Mouse (Mus musculus): ENCODE measurements at regions not wholly inside any gene's neighbourhood (a gene's known extent, or its start where the extent isn't known, plus 50 kb on each side); places are given as distances from the start of the nearest gene placed in this dataset.

GRCm38 (mm10) chr1:56327381-56327780 lies 309.9 kb downstream of the Hsfy2 start:
- no peak for TF ChIP-seq MAFK (IDR thresholded peaks at IDR 0.05; ENCODE audit: insufficient read depth, low read depth, low read length)
- no peak for TF ChIP-seq ZC3H11A (IDR thresholded peaks at IDR 0.05; ENCODE audit: borderline replicate concordance, low read depth, low read length)
- TF ChIP-seq ZNF384 (IDR thresholded peaks at IDR 0.05; ENCODE audit: low read depth, low read length) = no peak
- no peak for TF ChIP-seq CHD2 (IDR thresholded peaks at IDR 0.05; ENCODE audit: low read depth, low read length)
- TF ChIP-seq HCFC1 (IDR thresholded peaks at IDR 0.05; ENCODE audit: borderline replicate concordance, insufficient read depth, low read length) = no peak
- Histone ChIP-seq H3K9ac (ENCODE audit: insufficient read depth, low read depth, low read length, poor library complexity, severe bottlenecking) (no peak overlapping the region), H3K36me3 (ENCODE audit: control insufficient read depth, insufficient read depth, low read length, poor library complexity, severe bottlenecking) (no peaks in the 10 kb centered on the region), H3K4me1 (ENCODE audit: control insufficient read depth in 2 of 2, insufficient read depth in 2 of 2, low read length in 2 of 2, poor library complexity in 1 of 2) (no peaks in the 10 kb centered on the region), H3K27ac (ENCODE audit: insufficient read depth, low read depth, low read length, poor library complexity, severe bottlenecking) (no peak overlapping the region), H3K4me3 (ENCODE audit: insufficient read depth in 1 of 2, low read depth in 1 of 2, low read length in 2 of 2, poor library complexity in 1 of 2, severe bottlenecking in 1 of 2) (no peak overlapping the region), H3K9me3 (ENCODE audit: control insufficient read depth, insufficient read depth, low read depth, low read length) (no peaks in the 10 kb centered on the region)
- in situ Hi-C loops (cut with MboI; ENCODE audit: low sequenced_read_pairs in 2 of 2, unreplicated experiment in 2 of 2) = no loop called here
- DNase-seq (ENCODE audit: low read depth, low spot score) = no peak

GRCm38 (mm10) chr1:56308586-56308985 lies 328.6 kb downstream of the Hsfy2 start:
- H3K27ac ChIP-seq (ENCODE audit: insufficient read depth, low read depth, low read length, poor library complexity, severe bottlenecking) = no peak overlapping the region
- H3K9ac ChIP-seq (ENCODE audit: insufficient read depth, low read depth, low read length, poor library complexity, severe bottlenecking) = no peak overlapping the region
- DNase-seq (ENCODE audit: low read depth, low spot score) = no peak
- H3K36me3 ChIP-seq (ENCODE audit: control insufficient read depth, insufficient read depth, low read length, poor library complexity, severe bottlenecking) = no peaks in the 10 kb centered on the region
- H3K9me3 ChIP-seq (ENCODE audit: control insufficient read depth, insufficient read depth, low read depth, low read length) = no peaks in the 10 kb centered on the region
- no peak overlapping the region for H3K4me3 ChIP-seq (ENCODE audit: insufficient read depth in 1 of 2, low read depth in 1 of 2, low read length in 2 of 2, poor library complexity in 1 of 2, severe bottlenecking in 1 of 2)
- no peaks in the 10 kb centered on the region for H3K4me1 ChIP-seq (ENCODE audit: control insufficient read depth in 2 of 2, insufficient read depth in 2 of 2, low read length in 2 of 2, poor library complexity in 1 of 2)
- TF ChIP-seq ZNF384 (IDR thresholded peaks at IDR 0.05; ENCODE audit: low read depth, low read length) = no peak
- no peak for TF ChIP-seq ZC3H11A (IDR thresholded peaks at IDR 0.05; ENCODE audit: borderline replicate concordance, low read depth, low read length)
- TF ChIP-seq HCFC1 (IDR thresholded peaks at IDR 0.05; ENCODE audit: borderline replicate concordance, insufficient read depth, low read length) = no peak
- TF ChIP-seq MAFK (IDR thresholded peaks at IDR 0.05; ENCODE audit: insufficient read depth, low read depth, low read length) = no peak
- no peak for TF ChIP-seq CHD2 (IDR thresholded peaks at IDR 0.05; ENCODE audit: low read depth, low read length)
- in situ Hi-C loops (cut with MboI; ENCODE audit: low sequenced_read_pairs in 2 of 2, unreplicated experiment in 2 of 2) = no loop called here

GRCm38 (mm10) chr1:56294391-56294790 lies 342.8 kb downstream of the Hsfy2 start:
- Histone ChIP-seq H3K36me3 (ENCODE audit: control insufficient read depth, insufficient read depth, low read length, poor library complexity, severe bottlenecking) (no peaks in the 10 kb centered on the region), H3K9me3 (ENCODE audit: control insufficient read depth, insufficient read depth, low read depth, low read length) (no peaks in the 10 kb centered on the region), H3K4me3 (ENCODE audit: insufficient read depth in 1 of 2, low read depth in 1 of 2, low read length in 2 of 2, poor library complexity in 1 of 2, severe bottlenecking in 1 of 2) (no peak overlapping the region), H3K9ac (ENCODE audit: insufficient read depth, low read depth, low read length, poor library complexity, severe bottlenecking) (no peak overlapping the region), H3K4me1 (ENCODE audit: control insufficient read depth in 2 of 2, insufficient read depth in 2 of 2, low read length in 2 of 2, poor library complexity in 1 of 2) (no peaks in the 10 kb centered on the region), H3K27ac (ENCODE audit: insufficient read depth, low read depth, low read length, poor library complexity, severe bottlenecking) (no peak overlapping the region)
- DNase-seq (ENCODE audit: low read depth, low spot score) = no peak
- TF ChIP-seq ZNF384 (IDR thresholded peaks at IDR 0.05; ENCODE audit: low read depth, low read length) = no peak
- TF ChIP-seq CHD2 (IDR thresholded peaks at IDR 0.05; ENCODE audit: low read depth, low read length) = no peak
- no peak for TF ChIP-seq MAFK (IDR thresholded peaks at IDR 0.05; ENCODE audit: insufficient read depth, low read depth, low read length)
- no peak for TF ChIP-seq ZC3H11A (IDR thresholded peaks at IDR 0.05; ENCODE audit: borderline replicate concordance, low read depth, low read length)
- TF ChIP-seq HCFC1 (IDR thresholded peaks at IDR 0.05; ENCODE audit: borderline replicate concordance, insufficient read depth, low read length) = no peak
- in situ Hi-C loops (cut with MboI; ENCODE audit: low sequenced_read_pairs in 2 of 2, unreplicated experiment in 2 of 2) = no loop called here

GRCm38 (mm10) chr1:56289748-56290147 lies 347.5 kb downstream of the Hsfy2 start:
- Histone ChIP-seq H3K9ac (ENCODE audit: insufficient read depth, low read depth, low read length, poor library complexity, severe bottlenecking) (no peak overlapping the region), H3K36me3 (ENCODE audit: control insufficient read depth, insufficient read depth, low read length, poor library complexity, severe bottlenecking) (no peaks in the 10 kb centered on the region), H3K4me3 (ENCODE audit: insufficient read depth in 1 of 2, low read depth in 1 of 2, low read length in 2 of 2, poor library complexity in 1 of 2, severe bottlenecking in 1 of 2) (no peak overlapping the region), H3K9me3 (ENCODE audit: control insufficient read depth, insufficient read depth, low read depth, low read length) (no peaks in the 10 kb centered on the region), H3K27ac (ENCODE audit: insufficient read depth, low read depth, low read length, poor library complexity, severe bottlenecking) (no peak overlapping the region), H3K4me1 (ENCODE audit: control insufficient read depth in 2 of 2, insufficient read depth in 2 of 2, low read length in 2 of 2, poor library complexity in 1 of 2) (no peaks in the 10 kb centered on the region)
- in situ Hi-C loops (cut with MboI; ENCODE audit: low sequenced_read_pairs in 2 of 2, unreplicated experiment in 2 of 2) = no loop called here
- TF ChIP-seq CHD2 (IDR thresholded peaks at IDR 0.05; ENCODE audit: low read depth, low read length) (no peak), MAFK (IDR thresholded peaks at IDR 0.05; ENCODE audit: insufficient read depth, low read depth, low read length) (no peak), ZC3H11A (IDR thresholded peaks at IDR 0.05; ENCODE audit: borderline replicate concordance, low read depth, low read length) (no peak), ZNF384 (IDR thresholded peaks at IDR 0.05; ENCODE audit: low read depth, low read length) (no peak), HCFC1 (IDR thresholded peaks at IDR 0.05; ENCODE audit: borderline replicate concordance, insufficient read depth, low read length) (no peak)
- no peak for DNase-seq (ENCODE audit: low read depth, low spot score)

Data from ES-E14 (cell line).